Mouse (Mus musculus): ENCODE measurements at regions not wholly inside any gene's neighbourhood (a gene's known extent, or its start where the extent isn't known, plus 50 kb on each side); places are given as distances from the start of the nearest gene placed in this dataset.

- no peak for TF ChIP-seq CTCF (IDR thresholded peaks at IDR 0.05; ENCODE audit: low read depth, low read length)
- TF ChIP-seq EP300 (IDR thresholded peaks at IDR 0.05; ENCODE audit: insufficient read depth, low read depth, low read length) = no peak
- TF ChIP-seq POLR2A (IDR thresholded peaks at IDR 0.05; ENCODE audit: insufficient read depth, low read length) = no peak
Observed at GRCm38 (mm10) chr17:9903313-9903712, 233.8 kb upstream of the Pabpc6 start.

Data from ES-Bruce4 (cell line).